Mouse (Mus musculus) T-helper 1 cell (primary cell): ENCODE results near the gene Hoxa5.

ENCODE experiments used
- in situ Hi-C: fragments of 300-600 bp; cut with MboI, MseI; formaldehyde crosslinking; loops from one replicate; pipeline ENCODE4 v1.15.1; 2025; ENCODE audit warnings: high pct_unique_total_duplicates

Gene Hoxa5

GRCm38 (mm10) chr6:52152226-52153193 lies 51.9 kb downstream of the Hoxa5 start:
- in situ Hi-C loops: no loop called here
